Mouse (Mus musculus) c-Kit-positive CD71-negative TER-119-negative erythroid progenitor cells, embryonic 14.5 days (primary cell): ENCODE data around the gene Pla1a.

Experiments used
- DNase-seq: peaks from one replicate; pipeline ENCODE4 v3.0.0-alpha.2; 2013; ENCODE audit warnings: low read depth

The Pla1a gene

GRCm38 (mm10) chr16:38369000-38369399 lies 63.9 kb downstream of the Pla1a start:
- no peak for DNase-seq

GRCm38 (mm10) chr16:38368336-38368735 lies 64.6 kb downstream of the Pla1a start:
- no peak for DNase-seq

GRCm38 (mm10) chr16:38366231-38366630 lies 66.7 kb downstream of the Pla1a start:
- DNase-seq: no peak

GRCm38 (mm10) chr16:38365390-38365789 lies 67.6 kb downstream of the Pla1a start:
- DNase-seq: no peak

- DNase-seq: no peak
Measured at GRCm38 (mm10) chr16:38363657-38364056, 69.3 kb downstream of the Pla1a start.

- no peak for DNase-seq
Measured at GRCm38 (mm10) chr16:38363256-38363595, 69.7 kb downstream of the Pla1a start.

GRCm38 (mm10) chr16:38362493-38363255 lies 70.3 kb downstream of the Pla1a start:
- no peak for DNase-seq

GRCm38 (mm10) chr16:38361933-38362332 lies 71.0 kb downstream of the Pla1a start, which contains the start of gene Popdc2:
TSS of gene Popdc2 (plus strand) at chr16:38362209.
- no peak for DNase-seq

- DNase-seq: no peak
Measured at GRCm38 (mm10) chr16:38360317-38360716, 72.6 kb downstream of the Pla1a start.

- no peak for DNase-seq
Measured at GRCm38 (mm10) chr16:38359857-38360256, 73.1 kb downstream of the Pla1a start.

- DNase-seq: no peak
Measured at GRCm38 (mm10) chr16:38359241-38359640, 73.7 kb downstream of the Pla1a start.

- no peak for DNase-seq
Measured at GRCm38 (mm10) chr16:38358256-38358812, 74.6 kb downstream of the Pla1a start.

- DNase-seq: no peak
Measured at GRCm38 (mm10) chr16:38354185-38354913, 78.6 kb downstream of the Pla1a start.

GRCm38 (mm10) chr16:38353642-38354041 lies 79.3 kb downstream of the Pla1a start:
- DNase-seq: no peak

GRCm38 (mm10) chr16:38352851-38353250 lies 80.1 kb downstream of the Pla1a start:
- no peak for DNase-seq

- no peak for DNase-seq
Measured at GRCm38 (mm10) chr16:38352031-38352430, 80.9 kb downstream of the Pla1a start.

- no peak for DNase-seq
Measured at GRCm38 (mm10) chr16:38350939-38351338, 82.0 kb downstream of the Pla1a start.

- DNase-seq: no peak
Measured at GRCm38 (mm10) chr16:38350361-38350855, 82.5 kb downstream of the Pla1a start.

- DNase-seq: no peak
Measured at GRCm38 (mm10) chr16:38349881-38350280, 83.1 kb downstream of the Pla1a start.

GRCm38 (mm10) chr16:38348217-38348761 lies 84.7 kb downstream of the Pla1a start:
- DNase-seq: no peak

GRCm38 (mm10) chr16:38347588-38347987 lies 85.4 kb downstream of the Pla1a start:
- no peak for DNase-seq

GRCm38 (mm10) chr16:38346529-38347325 lies 86.2 kb downstream of the Pla1a start, which contains the start of the genes Cox17 and Gm21987:
TSS of gene Cox17 (plus strand) at chr16:38346991.
TSS of gene Gm21987 (plus strand) at chr16:38347040.
- peak; percentile 82 for DNase-seq
